Mouse (Mus musculus): ENCODE results near the gene Foxe3.

Gene Foxe3

GRCm38 (mm10) chr4:114913594-114913962, 12.2 kb downstream of the Foxe3 start:
- no peak for DNase-seq

- DNase-seq: no peak
Observed at GRCm38 (mm10) chr4:114912705-114913593, 12.9 kb downstream of the Foxe3 start.

GRCm38 (mm10) chr4:114909602-114910484, 16.0 kb downstream of the Foxe3 start:
- DNase-seq: peak in 1 of 2 experiments; percentile 54

- DNase-seq: peak; percentile 83 to 90
Observed at GRCm38 (mm10) chr4:114908829-114909601, 16.8 kb downstream of the Foxe3 start, which contains the start of gene Foxd2. TSS of gene Foxd2 (minus strand) at chr4:114908873.

DNA sequence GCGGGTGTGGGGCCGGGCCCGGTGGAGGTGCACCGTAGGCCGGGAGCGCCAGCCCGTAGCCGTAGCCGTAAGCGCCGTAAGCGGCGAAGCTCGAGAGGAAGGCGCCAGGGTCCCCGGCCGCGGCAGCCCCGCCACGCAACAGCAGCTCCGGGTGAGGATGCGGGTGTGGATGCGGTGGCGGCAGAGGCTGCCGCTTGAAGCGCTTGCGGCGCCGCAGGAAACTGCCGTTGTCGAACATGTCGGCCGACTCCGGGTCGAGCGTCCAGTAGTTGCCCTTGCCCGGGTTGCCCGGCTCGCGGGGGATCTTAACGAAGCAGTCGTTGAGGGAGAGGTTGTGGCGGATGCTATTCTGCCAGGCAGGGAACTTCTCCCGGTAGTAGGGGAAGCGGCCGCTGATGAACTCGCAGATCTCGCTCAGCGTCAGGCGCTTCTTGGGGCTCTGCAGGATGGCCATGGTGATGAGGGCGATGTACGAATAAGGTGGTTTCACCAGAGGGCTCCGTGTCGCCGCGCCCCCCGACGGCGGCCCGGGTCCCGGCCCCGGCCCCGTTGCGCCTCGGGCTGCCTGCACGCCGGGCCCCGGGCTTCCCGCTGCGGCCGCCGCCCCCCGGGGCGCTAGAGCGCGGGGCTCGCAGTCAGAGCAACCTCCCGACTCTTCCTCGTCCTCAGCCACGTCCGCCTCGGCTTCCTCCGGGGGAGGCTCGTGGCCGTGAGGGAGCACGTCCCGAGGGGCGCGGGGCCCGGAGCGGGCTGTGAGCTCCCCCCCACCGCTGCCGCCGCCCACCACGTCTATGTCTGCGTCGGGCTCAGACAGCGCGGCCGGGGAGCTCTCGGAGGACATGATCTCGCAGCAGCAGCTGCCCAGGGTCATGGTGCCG, 17.6 kb downstream of the Foxe3 start:
- DNase-seq: peak; percentile 26 to 63

- DNase-seq: no peak
Observed at GRCm38 (mm10) chr4:114907056-114907917, 18.5 kb downstream of the Foxe3 start.

DNA sequence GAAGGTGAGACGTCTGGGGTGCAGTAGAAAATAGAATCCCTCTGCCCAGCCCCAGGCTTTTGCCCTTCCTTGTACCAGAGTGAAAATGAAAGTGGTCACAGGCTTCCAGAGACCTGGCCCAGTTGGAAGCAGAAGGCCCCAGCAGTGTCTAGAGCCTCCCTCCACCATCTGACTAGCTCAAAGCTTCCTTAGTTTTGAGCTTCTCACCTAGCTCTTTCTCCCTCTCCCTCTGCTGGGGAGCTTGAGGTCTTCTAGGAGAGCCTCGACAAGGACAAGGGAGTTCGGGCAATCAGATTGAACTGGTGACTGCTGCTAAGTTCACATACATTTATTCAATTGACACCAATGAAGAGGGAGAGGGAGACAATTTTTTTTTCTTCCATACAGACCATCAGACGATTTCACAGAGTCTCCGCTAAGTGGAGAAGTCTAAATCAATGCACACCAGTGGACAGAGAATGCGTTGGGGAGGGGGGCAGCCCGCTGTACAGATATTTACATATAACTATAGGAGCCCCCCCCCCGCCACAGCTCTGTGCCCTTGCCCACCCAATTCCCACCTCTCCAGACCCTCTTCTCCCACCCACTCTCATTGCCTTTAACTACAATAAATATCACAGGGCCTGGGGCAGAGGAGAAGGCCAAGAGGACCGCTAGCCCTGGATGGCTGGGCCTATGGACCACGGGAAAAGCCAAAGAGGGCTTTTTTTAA, 19.7 kb downstream of the Foxe3 start:
- DNase-seq: no peak

DNA sequence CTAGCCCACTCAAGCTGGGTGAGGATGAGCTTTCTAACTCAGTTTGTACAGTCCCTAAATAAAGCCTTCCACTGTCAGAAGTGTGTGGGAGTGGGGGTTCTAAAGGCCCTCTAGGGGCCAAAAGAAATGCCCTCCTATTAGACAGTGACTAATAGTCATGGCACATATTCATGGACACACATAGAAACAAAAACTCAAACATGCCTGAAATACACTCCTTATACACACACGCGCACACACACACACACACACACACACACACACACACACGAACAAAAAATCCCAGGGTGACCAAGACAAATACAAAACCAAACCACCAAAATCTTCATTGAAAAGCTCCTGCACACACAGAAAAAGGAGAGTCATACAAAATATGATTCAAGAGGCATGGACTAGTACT, 20.3 kb downstream of the Foxe3 start:
- no peak for DNase-seq

- no peak for DNase-seq
Observed at GRCm38 (mm10) chr4:114903422-114903782, 22.4 kb downstream of the Foxe3 start.

DNA sequence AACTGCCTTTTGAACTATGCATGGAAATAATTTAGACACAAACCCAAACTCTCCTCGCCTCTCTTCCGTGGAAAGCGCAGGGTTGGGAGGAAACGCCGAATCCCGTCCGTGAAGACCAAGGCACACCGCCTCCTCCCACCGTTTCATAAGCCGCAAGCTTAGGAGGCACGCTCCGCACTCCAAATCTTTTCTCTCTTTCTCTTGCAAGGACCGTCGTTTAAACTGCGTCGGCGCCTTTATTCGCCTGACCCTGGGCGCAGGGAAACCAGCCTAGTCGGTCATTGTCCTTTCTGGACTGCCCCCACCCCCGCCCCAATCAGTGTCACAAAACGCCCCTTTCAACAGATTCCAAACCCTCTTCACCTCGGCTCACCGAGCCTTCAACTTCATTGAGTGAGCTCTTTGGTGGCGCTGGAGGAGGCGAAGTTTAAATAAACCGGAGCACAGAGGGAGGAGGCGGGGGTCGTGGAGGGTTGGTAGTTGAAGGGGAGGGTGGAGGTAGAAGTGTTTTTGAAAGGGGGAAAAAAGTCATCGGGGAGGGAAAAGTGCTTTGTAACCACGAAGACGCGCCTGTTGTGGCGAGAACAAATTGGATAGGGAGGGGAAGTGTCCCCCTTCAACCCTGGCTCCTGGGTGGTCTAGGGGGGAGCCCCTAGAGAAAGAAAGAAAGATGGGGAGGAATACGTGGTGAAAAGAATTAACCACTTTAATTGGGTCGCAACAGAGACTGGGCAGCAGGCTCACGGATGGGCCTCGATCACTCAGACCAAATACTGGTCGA, 23.0 kb downstream of the Foxe3 start:
- DNase-seq: no peak

DNA sequence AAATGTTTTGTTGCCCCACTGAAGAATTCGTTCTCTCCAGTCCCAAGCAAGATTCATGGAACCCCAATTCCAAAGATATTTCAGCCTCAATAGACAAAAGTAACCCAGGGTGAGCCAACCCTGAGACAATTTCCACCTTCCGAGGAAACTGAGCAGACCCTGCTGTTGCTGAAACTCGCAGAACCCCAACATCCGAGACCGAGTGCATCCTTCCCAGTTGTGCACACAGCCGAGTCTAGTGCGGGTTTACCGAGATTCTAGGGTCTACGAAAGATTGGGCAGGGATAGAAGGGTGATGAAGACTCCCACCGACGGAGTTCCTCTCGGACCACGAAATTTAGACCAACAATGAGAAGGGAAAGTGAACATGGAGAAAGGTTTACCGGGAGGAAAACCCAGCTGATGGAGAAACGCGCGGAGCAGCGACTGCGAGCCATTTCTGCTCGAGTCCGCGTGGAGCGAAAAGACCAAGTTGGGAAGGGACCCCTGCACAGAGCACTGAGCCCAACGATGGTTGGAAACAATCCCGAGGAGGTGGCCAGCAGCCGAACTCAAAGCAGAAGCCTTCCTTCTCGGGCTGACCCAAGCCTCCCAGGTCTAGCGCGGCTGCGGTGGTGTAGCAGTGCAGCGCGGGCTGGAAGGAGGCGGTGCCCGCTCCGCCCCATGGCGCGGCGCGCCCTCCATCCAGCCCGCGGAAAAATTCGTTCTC, 24.0 kb downstream of the Foxe3 start:
- DNase-seq: no peak

- DNase-seq: no peak
Observed at GRCm38 (mm10) chr4:114900866-114901642, 24.8 kb downstream of the Foxe3 start.

DNA sequence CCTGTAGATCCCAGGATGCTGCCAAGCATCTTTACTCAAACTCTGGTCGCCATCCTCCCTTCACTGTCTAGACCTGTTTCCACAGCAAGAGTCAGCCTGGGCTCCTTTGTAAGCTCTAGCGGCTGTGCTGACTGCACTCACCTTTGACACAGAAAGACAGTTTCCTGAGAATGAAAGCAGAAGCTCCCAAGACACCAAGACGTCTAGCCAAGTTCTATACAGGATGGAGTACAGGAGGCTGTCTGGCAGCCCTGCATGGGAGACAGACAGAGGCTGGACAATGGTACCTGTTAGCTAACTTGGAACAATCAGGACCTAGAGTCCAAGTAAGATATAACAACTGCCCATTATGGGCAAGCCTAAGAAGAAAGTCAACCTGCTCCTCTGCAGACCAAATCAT, 25.9 kb downstream of the Foxe3 start:
- DNase-seq: no peak

DNA sequence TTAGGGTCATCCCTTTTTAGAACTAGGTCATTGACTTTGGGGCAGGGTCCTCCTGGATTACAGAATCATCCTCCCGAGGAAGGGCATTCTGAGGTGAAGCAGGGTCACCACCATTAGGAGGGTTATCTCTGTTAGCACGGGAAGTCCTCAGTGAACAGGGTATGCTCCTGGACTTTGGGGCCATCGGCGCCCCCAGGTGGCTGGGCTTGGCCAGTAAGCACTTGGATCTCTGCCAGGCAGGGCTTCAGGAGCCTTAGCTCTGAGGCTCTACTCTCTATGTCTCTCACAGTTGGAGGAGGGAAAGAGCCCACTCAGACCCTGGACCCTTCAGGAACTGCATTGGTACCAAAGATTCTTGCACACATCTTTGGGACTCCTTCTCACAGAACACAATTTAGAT, 28.0 kb downstream of the Foxe3 start:
- peak in 1 of 2 experiments; percentile 38 for DNase-seq

DNA sequence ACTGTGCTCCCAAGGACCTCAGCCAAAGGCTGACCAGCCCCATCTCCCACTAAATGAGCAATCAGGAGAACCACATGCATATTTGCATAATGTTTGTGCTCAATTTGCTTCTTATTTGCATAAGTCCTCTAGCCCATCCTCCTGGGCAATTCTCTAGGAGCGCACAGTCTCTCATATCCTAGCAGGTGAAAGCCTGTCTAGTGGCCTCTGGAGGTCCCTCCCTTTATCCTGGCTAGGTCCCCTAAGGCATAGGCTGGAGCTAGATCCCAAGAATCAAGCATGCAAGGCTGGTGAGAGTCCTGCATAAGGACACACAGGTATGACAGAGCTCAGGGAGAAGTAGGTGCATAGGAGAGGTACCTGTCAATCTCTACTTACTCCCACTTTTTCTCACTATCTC, 43.6 kb downstream of the Foxe3 start:
- DNase-seq: no peak

- DNase-seq: no peak
Observed at GRCm38 (mm10) chr4:114876441-114876972, 49.3 kb downstream of the Foxe3 start.
